Mouse (Mus musculus): Measurements from ENCODE around the gene Gm5460.

Gm5460 gene

DNA sequence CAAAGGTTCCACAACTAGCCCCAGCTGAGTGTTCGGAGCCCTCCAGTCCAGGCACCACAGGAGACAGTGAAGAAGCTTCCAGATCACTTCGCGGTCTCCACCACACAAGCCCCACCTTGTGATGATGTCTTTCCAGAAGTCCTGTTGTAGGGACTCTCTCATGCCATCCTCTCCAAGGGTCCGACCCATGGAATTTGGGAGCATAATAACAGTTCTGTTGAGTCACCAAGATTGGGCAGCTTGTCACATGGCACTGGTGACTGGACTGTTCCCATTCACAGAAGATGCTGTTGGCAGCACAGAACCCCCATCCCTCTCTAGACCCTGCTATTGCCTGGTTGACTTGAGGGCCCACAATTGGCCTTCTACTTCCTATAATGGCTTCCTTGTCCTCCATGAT is at the start of gene Gm5460:
Gm5460 (plus strand) TSS at position 378 of the 400 bp plus-strand sequence.
- no peak for DNase-seq (ENCODE audit: low spot score)

DNA sequence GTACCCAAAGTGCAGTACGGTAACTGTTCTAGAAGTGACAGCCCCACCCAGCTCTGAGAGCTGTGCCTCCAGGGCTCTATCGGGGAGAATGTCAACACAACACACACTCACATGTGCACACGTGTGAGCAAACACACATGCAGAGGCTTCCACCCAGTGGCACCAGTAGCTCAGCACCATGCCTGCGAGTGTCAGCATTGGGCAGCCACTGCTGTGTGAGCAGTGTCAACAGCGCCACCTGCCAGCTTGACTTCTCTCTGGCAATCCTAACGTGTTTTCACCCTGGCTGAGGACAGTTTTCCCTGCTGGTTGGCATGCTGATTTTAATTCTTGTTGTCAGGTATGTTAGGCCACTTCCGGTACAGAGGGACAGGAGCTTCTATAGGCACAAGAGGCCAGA is 43.9 kb upstream of the Gm5460 start:
- no peak for DNase-seq (ENCODE audit: low spot score)

DNA sequence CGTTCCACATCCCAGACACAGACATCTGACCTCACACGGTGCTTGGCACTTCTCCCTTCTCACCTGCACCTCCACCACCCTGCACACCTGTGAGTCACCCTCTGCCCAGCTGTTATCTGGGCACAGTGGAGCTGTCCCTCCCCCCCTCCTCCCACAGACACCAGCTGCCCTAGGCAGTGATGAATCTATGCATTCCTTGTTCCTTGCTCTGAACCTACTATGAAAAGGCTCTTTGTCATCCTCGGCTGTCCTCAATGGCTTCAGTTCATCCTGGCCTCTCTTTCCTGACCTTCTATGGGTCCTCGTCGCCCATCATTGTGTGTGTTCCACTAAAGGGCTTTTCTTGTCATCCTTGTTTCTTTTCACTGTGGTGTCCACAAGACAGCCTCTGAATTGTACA is 41.8 kb upstream of the Gm5460 start:
- DNase-seq (ENCODE audit: low spot score) = peak; percentile 26

DNA sequence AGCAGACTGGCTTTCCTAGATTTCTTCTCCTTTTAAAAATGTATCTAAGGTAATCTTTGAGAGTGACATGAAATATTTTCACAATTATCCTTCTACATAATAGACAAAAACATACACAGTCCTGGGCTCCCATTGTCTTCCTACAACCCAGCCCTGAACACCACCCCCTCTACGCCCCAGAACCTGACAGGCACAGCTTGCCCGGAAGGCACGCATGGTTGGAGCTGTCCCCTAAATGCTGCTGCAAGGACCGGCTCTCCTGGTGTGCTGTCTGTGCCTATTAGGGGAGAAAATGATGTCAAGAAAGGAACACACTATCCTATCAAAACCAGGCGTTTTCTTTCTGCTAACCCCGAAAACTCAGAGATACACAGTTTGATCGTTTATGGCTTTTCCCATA is 38.8 kb upstream of the Gm5460 start:
- DNase-seq (ENCODE audit: low spot score) = no peak

DNA sequence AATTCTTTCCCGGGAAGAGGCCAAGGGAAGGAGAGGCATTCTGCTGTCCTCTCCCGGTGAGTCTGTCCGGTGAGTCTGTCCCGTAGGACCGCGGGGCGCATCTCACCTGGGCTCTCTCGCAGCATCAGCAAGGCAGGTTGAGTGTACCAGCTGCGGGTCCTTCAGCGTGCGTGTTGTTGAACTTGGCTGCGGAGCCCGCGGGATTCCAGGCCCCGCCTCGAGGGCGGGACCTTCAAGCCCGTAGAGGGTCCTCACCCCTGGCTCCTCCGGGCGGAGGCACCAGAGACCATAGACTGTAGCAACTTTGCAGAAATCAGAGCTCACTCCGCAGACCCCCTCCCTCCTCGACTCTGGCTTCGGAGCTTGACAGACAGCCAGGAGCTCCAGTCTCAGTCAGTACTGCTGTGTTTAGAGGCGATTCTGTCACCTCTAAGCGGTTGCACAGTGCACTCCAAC is 37.9 kb upstream of the Gm5460 start, which contains the start of gene Zfp488:
Zfp488 (minus strand) TSS at position 161 of the 456 bp plus-strand sequence.
- no peak for DNase-seq (ENCODE audit: low spot score)

DNA sequence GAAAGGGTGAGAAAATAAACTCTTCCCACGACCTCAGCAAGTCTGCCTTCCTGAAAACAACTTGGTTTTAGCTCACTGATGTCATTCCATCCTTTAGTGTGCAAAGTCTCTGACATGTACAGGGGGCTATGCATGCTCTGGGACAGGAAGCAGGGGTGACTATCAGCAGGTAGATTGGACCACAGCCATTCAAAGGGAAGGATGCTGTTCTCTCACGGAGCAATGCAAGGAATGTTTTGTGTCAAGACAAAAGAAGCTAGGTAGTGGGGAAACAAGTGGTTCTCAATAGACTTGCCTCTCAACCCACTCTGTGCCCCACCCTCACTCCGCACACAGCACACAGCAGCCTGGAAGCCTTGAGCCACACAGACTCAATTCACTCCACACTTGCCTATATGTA is 27.4 kb upstream of the Gm5460 start:
- DNase-seq (ENCODE audit: low spot score) = no peak

DNA sequence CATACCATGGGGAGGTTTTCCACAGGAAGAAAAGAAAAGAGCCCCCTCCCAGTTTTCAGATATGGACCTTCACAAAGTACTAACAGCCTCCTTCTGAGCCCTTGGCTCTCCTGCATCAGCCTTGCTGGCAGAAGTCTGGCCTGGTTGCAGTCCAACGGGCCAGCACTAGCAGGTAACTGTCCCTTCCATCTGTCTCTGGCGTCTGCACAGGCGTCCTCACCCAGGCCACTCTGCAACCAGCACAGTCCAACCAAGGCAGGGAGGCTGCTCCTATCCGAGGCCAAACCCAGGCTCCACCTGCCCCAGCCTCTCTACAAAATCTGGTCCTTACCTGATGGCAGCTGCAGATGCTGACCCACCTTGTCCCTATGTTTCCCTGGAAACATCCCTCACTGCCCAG is 24.6 kb upstream of the Gm5460 start:
- no peak for DNase-seq (ENCODE audit: low spot score)

DNA sequence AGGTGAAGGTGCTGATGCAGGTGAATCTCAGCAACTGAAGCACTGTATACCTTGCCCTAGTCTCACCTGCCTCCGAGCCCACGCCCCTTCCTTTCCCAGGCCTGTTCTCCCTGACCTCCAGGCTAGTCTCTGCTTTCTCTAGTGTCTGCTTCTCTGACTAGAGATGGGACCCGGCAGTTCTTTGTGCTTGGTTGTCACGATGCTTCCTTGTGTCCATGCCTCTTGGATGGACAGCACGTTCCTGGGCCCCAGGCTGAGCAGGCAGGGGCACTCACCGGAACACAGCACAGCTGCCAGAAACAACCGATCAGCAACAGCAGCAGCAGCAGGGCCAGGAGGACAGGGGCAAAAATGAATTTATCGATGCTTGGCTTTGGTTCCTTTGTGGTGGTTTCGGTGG is 23.5 kb upstream of the Gm5460 start:
- no peak for DNase-seq (ENCODE audit: low spot score)

DNA sequence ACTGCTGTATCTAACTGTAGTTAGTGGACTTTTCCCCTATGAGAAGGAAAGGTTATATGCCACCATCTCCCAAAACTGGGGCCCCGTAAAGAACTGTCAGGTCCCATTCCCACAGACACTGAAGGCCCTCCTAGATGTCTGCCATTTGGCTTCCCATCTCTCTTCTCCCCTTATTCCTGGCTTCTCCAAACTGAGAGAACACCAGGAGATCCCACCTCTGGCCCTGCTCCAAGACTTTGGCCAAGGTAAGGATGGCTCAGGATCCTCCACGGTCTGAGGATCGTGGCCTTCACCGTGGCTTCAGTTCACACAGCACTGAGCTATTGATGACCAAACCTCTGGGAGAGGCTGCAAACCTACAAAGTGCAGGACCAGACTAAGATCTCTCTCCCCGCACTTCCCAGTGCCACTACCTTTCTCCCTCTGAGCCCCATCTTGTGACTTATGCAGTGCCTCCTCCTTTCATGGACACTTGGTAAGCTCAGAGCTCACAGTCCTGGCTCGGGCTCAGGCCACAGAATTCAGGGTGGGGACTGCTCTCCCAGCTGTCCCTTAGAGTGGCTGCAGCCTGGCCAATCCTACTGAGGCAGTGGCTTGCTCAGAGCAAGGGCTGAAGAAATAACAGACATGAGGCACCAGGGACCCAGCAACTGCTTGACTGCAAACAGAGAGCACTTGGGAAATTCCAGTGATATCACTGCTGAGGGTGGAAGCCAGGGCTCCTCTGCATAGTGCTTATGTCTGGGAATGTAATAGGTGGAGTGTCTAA is 22.9 kb upstream of the Gm5460 start:
- no peak for DNase-seq (ENCODE audit: low spot score)

DNA sequence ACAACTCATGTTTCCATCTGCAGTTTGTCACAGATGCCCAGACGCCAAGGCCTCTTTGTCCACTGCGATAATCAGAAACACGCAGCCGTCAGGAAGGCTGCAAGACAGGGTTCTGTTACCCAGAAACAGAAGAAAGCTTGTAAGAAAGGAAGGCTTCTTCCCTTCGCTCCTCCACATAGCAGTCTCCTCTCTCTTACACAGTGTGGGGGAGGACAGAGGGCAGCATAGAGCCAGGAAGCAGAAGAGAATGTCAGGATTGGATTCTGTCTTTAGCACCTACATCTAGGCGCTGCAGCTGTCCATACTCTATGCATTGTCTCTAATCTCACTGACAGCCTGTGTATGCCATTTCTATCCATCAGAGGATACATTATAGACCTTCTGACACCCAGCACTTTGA is 19.1 kb upstream of the Gm5460 start:
- no peak for DNase-seq (ENCODE audit: low spot score)

DNA sequence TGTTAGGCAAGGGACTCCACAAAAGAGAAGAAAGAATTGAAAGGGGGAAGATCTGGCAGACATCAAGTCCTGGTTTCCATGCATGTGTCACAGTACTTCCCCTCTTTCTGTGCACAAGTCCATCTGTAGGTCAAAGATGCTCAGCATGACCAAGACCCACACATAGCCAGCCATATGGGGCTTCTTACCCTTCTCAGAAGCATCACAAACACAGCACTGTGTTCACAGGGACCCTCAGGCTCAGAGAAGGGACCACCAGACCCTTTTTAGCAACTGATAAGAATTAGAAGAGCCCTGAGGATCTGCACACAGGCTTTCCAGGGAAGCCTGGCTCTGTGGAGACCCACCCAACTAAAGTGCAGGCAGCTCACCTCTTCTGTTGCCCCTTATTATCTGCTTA is 16.5 kb upstream of the Gm5460 start:
- DNase-seq (ENCODE audit: low spot score) = no peak

DNA sequence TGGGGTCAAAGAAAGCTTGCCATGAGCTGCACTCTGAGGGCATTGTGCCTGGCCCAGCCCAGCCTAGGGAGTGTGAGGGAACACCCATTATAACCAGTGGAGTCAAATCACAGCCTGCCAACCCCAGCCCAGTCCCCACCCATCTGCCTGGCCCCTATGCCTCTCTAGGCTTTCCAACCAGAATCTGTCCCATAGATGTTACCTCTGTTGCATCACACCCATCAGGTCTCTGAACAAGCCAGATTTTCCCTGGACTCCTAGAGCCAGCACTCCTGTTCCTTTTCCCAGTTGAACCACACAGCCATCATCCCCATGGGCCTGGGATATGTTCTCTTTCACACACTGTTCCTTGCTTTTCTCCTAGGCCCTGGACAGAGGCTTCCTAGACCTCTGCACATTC is 15.1 kb upstream of the Gm5460 start:
- no peak for DNase-seq (ENCODE audit: low spot score)

DNA sequence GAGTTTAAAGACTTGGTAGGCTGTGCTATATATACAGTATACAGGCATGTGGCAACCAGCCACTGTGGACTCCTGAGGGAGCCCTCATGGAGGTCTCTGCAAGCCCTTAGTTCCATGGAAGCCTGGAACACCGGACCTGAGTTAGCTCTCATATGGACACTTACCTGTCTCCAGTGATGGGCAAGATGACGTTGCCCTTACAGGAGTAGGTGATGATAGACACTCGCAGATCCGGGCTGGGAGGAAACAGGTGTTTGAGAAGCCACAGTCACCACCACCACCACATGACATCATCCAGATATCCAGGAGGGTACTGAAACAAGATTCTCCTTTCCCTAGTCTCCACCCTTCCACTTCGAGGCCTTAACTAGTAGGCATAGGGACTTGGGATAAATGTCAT is 14.2 kb upstream of the Gm5460 start:
- DNase-seq (ENCODE audit: low spot score) = no peak

DNA sequence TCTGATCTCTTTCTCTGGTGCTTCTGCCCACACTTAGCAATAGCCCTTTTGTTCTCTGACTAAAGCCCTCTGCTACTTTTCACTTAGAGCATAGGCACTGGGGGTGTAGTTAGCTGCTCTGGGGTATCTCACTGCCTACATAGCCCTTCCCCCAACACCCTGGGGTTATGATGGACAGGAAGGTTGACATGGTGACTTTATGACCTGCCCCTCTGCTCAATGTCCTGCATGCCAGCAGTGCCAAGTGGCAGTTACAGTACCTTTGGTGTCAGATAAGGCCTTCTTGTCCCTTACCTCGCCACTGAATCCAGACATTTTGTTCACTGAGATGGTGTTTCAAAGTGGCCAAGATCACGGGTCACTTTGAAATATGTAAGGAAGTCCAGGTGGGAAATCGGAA is 1.5 kb upstream of the Gm5460 start, which contains the start of gene Gm30083:
Gm30083 (minus strand) TSS at position 120 of the 400 bp plus-strand sequence.
- no peak for DNase-seq (ENCODE audit: low spot score)

DNA sequence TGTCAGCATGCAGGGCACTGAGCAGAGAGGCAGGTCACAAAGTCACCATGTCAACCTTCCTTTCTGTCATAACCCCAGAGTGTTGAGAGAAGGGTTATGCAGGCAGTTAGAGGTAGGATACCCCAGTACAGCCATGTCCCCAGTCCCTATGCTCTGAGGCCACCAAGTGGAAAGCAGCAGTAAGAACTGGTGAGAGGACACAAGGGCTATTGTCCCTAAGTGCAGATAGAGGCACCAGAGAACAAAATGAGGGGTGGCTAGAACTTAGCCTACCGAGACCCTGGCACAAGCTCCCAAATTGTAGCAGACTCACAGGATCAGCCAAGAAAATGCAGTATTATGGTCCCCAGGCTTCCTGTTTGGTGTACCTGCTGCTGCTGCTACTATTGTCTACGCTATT is 380 bp downstream of the Gm5460 start:
- no peak for DNase-seq (ENCODE audit: low spot score)

DNA sequence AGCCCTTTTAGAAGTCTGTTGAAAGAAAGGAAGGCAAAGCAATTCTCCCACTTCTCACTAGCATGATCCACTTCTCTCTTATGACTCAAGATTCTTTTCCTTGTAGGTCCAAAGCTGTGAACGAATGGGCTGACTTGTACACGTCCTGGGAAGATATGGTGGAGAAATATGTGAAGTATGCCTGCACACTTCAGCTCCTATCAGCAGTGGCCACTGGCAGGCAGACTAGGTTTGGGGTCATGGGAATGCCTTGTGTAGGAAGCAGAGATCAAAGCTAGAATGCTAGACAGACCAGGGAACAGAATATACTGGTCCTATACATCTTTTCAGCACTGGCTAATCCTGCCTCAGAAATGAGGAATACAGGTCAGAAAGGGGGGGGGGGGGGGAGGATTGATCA is 10.2 kb downstream of the Gm5460 start:
- DNase-seq (ENCODE audit: low spot score) = no peak

DNA sequence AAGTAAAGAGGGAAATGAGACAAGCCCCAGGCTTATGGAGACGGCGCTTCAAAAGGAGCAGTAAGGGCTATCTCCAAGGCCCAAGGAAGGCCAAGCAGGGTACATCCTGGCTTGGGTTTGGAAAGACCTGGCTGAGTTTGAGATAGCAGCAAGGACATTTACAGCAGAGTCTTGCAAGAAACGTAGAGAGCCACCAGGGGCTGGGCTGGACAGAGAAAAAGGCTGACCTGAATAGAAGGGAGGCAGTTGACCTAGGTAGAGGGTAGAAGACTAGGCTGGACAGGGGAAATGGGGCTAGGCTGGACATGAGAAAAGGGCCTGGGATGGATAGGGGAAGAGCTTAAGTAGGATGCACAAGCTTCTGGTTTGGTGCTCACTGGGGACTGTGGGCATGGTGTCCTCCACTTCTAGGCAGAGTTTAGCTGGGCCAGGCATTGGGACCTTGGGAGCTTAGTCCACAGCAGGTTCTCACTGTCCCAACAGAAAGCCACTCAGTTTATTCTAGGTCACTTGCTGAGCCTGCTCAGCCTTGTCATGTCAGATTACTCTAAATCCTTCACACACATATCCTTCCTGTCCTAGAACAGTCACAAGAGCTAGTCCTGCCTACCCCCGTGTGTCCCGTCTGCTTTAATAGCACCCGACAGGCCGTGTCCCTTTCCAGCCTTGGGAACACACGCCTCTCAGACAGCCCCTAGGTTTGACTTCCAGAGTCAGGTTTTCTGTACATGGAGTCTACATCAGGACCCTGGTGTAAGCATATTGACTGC is 17.5 kb downstream of the Gm5460 start:
- DNase-seq (ENCODE audit: low spot score) = no peak

DNA sequence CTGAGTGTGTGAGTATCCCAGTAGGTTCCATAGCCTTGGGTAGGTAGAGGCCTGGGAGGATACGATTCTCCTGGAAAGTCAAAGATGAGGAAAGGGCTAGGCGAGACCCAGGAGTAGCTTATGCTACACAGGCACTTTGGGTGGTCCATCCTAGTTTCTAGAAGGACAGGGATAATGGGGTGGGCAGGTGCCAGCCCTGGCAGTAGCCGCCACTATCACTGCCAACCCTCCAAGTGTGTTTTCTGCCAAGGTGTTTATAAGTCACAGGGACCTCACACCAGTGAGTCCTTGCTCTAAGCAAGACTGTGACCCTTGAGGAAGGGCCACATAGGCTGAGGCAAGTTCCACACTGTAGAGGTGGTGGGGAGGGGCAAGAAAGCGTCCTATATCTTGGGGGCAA is 24.7 kb downstream of the Gm5460 start:
- no peak for DNase-seq (ENCODE audit: low spot score)

DNA sequence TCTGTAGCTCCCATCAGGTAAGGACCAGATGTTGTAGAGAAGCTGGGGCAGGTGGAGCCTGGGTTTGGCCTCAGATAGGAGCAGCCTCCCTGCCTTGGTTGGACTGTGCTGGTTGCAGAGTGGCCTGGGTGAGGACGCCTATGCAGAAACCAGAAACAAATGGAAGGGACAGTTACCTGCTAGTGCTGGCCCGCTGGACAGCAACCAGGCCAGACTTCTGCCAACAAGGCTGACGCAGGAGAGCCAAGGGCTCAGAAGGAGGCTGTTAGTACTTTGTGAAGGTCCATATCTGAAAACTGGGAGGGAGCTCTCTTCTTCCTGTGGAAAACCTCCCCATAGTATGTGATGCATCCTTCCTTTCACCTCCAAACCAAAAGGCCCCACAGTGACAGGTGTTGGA is 26.8 kb downstream of the Gm5460 start:
- no peak for DNase-seq (ENCODE audit: low spot score)

DNA sequence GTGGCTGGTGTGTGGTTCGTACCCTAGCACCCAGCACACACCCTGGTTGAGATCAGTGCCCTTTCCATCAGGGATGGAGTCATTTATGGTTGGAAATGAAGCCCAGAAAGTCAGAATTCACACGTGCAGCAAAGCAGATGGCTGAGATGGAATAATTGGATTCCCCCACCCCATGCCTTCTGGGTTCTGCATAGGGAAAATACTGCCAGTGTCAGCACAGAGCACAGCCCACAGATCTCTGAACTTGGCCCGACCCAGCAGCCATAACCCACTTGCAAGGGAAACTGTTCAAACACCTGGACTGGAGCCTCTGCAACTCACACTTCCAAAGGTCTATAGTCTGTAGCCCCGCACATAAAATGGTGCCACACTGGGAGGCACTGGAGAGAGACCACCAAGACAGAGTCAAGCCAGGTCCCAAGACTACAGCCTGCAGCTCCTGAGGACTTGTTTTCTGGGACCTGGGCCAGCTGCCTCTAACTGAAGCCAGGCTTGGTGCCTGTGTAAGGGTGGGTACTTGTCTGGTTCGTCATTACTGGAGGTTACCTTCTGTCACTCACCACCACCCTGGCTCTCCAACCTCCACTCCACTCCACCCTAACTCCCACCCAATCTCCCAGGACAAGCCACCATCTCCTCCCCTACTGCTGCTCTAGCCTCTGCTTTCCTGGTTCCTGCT is 33.7 kb downstream of the Gm5460 start:
- no peak for DNase-seq (ENCODE audit: low spot score)

DNA sequence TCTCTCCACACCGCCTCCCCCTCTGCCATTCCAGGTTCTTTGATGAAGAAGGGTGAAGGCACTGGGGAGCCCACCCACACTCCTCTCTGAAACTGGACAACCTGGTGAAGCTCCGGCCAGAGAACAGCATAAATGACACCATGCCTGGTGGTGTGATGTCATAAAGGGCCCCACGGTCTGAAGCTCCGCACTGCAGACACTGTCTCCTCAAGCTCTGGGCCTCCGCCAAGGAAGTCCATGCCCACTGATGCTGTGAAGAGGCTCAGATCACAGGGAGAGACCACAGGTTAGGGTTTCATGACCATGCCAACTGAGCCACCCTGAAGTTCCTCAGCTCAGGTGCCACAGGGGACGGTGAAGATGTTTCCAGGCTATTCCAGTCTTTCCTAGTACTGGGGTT is 36.0 kb downstream of the Gm5460 start, which contains the start of gene Antxrl:
Antxrl (plus strand) TSS at position 192 of the 400 bp plus-strand sequence.
- no peak for DNase-seq (ENCODE audit: low spot score)

DNA sequence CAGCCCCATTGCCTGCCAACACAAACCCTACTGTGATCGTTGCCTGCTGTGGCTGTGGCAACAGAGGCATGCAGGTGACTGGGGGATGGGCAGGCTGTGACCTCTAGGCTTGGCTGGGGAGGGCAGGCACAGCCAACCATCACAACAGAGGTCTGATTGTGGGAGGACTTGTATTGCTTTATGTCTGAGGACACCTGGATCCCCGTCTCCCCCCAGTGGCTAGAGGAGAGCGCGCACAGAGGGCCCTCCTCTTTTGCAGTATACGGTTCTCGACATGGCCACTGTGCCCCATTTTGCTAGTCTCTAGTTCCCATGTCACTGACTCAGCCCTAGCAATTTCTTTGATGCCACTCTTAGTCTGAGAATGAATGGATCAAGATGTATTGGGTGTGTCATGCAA is 55.1 kb downstream of the Gm5460 start:
- DNase-seq (ENCODE audit: low spot score) = no peak

DNA sequence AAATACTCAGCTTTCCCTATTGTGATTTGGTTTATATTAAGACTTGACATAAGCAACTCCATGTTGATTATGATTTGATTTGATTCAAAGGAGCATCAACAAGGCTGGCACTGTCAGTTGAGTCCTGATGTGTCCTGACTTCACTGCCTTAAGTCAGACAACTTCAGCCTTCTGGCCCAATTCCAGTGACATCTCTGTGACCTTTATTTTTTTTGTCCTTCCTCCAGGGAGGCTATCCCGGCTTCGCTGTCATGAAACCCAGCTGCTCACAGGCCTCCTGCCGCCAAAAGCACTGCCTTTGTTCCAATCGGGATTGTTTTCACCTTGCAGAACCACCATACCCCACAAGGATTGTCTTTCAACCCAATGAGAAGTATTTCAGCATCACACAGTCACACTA is 58.8 kb downstream of the Gm5460 start:
- no peak for DNase-seq (ENCODE audit: low spot score)

Measured in layer of hippocampus, adult 11-12 months (tissue).